Mouse (Mus musculus) olfactory bulb, adult 2 months (tissue): ENCODE measurements around the gene Ric8a. TPM values are rescaled to one million over a fixed set of nuclear protein-coding genes. Genes with fewer than 3 reads are reported as not detected.

Source experiments
- H3K27ac ChIP-seq: fragments of 200-500 bp; 2 replicates; pipeline ENCODE4 v1.5.1; 2012; ENCODE audit warnings: low read depth, low read length; ENCODE audit not compliant: insufficient read depth
- H3K4me1 ChIP-seq: fragments of 200-500 bp; 2 replicates; pipeline ENCODE4 v1.6.1; 2012; ENCODE audit warnings: low read length; ENCODE audit not compliant: control insufficient read depth, insufficient read depth
- H3K4me3 ChIP-seq: fragments of 200-500 bp; 2 replicates; pipeline ENCODE4 v1.5.1; 2012; ENCODE audit warnings: mild to moderate bottlenecking, low read depth, low read length, moderate library complexity; ENCODE audit not compliant: insufficient read depth
- CTCF ChIP-seq: fragments of 200-500 bp; IDR thresholded peaks from 2 replicates; pipeline ENCODE4 v1.5.1; 2012; ENCODE audit warnings: low read depth, mild to moderate bottlenecking, low read length, moderate library complexity; ENCODE audit not compliant: insufficient read depth
- POLR2A ChIP-seq: fragments of 200-500 bp; IDR thresholded peaks from 2 replicates; pipeline ENCODE4 v1.6.1; 2012; ENCODE audit warnings: mild to moderate bottlenecking, low read depth, low read length, moderate library complexity; ENCODE audit not compliant: insufficient read depth
- WGBS: fragments of 180-500 bp; shearing (Covaris S2); methylation state at CpG from one replicate; pipeline ENCODE4 v1.1.7; 2018; 5-methylcytosine and 5-hydroxymethylcytosine counted together
- polyA plus RNA-seq: library from polyadenylated mRNA; stranded (reverse); fragments of >200 nt; gene quantifications from 2 replicates; pipeline ENCODE4 v1.2.4, GENCODE M21; 2012; ENCODE audit warnings: low replicate concordance; ENCODE audit not compliant: missing spikeins, insufficient read depth, insufficient read length

The Ric8a gene
- polyA plus RNA-seq, 1 experiment: not detected

GRCm38 (mm10) chr7:140855181-140855580, 1.6 kb upstream of the Ric8a start:
- no peak for TF ChIP-seq CTCF
- no peak for TF ChIP-seq POLR2A
- Histone ChIP-seq H3K4me3 (peak overlapping the region; percentile 71; the same call in 1 of the 2 replicates), H3K4me1 (peaks cover 32% of the 10 kb centered on the region), H3K27ac (no peak overlapping the region)
- WGBS: 65% methylated on average over 9 of the region's 9 CpGs

GRCm38 (mm10) chr7:140855860-140856784, 635 bp upstream of the Ric8a start, which contains the start of gene Gm45785:
Gene Gm45785 (minus strand): TSS chr7:140856331.
- peak within 1 kb of the TSS; percentile 71 for H3K4me3 ChIP-seq
- under 1% methylated on average over 51 of the region's 51 CpGs for WGBS
- peak within 1 kb of the TSS; percentile 68 for H3K27ac ChIP-seq
- peak; percentile 55; the same call in 1 of the 2 replicates for TF ChIP-seq POLR2A
- TF ChIP-seq CTCF: no peak
- peaks cover 32% of the 10 kb centered on the region for H3K4me1 ChIP-seq

DNA sequence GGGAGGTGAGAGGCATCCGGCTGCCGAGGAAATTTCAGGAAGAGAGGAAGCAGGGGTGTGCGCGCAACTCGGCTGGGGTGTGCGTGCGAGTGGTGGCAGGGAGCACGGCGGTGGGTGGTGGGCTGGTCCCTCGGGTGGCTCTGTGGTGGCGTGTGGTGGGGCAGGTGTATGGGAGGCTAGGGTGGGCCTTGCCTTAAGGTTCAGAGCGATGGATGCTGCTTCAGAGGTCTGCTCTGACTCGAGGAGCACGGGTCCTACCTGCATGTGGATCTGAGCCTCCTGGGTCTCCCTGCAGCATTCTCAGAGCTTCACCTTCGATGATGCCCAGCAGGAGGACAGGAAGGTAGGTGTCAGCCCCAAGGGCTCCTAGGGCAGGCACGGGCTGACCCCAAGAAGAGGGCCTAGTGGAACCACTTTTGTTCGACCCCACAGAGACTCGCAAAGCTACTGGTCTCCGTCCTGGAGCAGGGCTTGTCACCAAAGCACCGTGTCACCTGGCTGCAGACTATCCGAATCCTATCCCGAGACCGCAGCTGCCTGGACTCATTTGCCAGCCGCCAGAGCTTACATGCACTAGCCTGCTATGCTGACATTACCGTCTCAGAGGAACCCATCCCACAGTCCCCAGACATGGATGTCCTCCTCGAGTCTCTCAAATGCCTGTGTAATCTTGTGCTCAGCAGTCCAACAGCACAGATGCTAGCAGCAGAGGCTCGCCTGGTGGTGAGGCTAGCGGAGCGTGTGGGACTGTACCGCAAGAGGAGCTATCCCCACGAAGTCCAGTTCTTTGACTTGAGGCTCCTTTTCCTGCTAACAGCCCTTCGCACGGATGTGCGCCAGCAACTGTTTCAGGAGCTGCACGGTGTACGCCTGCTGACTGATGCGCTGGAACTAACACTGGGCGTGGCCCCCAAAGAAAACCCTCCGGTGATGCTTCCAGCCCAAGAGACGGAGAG, 1.1 kb downstream of the Ric8a start, which contains the start of gene Bet1l:
Gene Bet1l, minus strand, starts transcription at position 28 of the 956 bp plus-strand sequence.
- TF ChIP-seq CTCF (no peak), POLR2A (no peak)
- peak within 1 kb of the TSS; percentile 68 for H3K27ac ChIP-seq
- 25% methylated on average over 40 of the region's 40 CpGs for WGBS
- peaks cover 32% of the 10 kb centered on the region for H3K4me1 ChIP-seq
- H3K4me3 ChIP-seq: peak within 1 kb of the TSS; percentile 71

GRCm38 (mm10) chr7:140858746-140859145, 2.0 kb downstream of the Ric8a start:
- no peak overlapping the region for H3K27ac ChIP-seq
- H3K4me1 ChIP-seq: peaks cover 32% of the 10 kb centered on the region
- WGBS: 94% methylated on average over 8 of the region's 8 CpGs
- peak overlapping the region; percentile 71; the same call in 1 of the 2 replicates for H3K4me3 ChIP-seq
- no peak for TF ChIP-seq POLR2A
- no peak for TF ChIP-seq CTCF

DNA sequence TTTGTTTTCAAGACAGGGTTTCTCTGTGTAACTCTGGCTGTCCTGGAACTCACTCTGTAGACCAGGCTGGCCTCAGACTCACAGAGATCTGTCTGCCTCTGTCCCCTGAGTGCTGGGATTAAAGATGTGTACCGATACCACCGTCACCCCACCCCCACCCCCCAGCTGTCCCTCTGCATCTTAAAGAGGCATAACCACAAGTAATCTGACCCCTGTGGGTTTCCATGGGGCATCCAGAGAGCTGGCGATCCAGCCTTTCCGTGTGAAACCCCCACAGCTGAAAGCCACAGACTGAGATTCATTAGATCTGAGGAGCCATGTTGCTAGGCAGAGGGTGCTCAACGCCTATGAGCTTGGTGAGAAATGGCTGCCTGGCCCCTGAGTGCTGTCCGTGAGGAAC, 3.2 kb downstream of the Ric8a start:
- Histone ChIP-seq H3K4me1 (peaks cover 29% of the 10 kb centered on the region), H3K4me3 (no peak overlapping the region), H3K27ac (no peak overlapping the region)
- 79% methylated on average over 6 of the region's 6 CpGs for WGBS
- TF ChIP-seq POLR2A (no peak), CTCF (no peak)

GRCm38 (mm10) chr7:140860728-140861127, 4.0 kb downstream of the Ric8a start:
- WGBS: 86% methylated on average over 5 of the region's 5 CpGs
- TF ChIP-seq CTCF (no peak), POLR2A (no peak)
- H3K4me1 ChIP-seq: peaks cover 22% of the 10 kb centered on the region
- no peak overlapping the region for H3K27ac ChIP-seq
- no peak overlapping the region for H3K4me3 ChIP-seq

DNA sequence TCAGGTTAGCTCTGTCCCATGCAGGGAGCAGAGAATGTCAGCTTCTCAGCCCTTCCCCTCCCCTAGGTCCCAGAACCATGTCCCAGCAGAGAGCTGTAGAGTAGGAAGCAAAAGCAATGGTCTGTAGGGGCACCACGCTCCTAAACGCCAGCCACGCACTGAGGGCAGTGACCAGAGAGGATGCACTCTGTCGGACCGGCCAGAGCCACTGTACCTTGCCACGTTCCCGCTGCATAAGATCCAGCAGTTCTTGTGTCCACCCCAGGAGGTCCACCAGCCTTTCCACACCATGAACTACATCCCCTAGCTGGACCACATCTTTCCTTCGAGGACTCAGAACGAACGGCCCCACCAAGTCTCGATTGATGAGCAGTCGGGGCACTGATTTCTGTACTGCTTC, 8.0 kb downstream of the Ric8a start:
- TF ChIP-seq POLR2A: no peak
- no peak for TF ChIP-seq CTCF
- Histone ChIP-seq H3K27ac (no peak overlapping the region), H3K4me1 (no peaks in the 10 kb centered on the region; the same call in 1 of the 2 replicates), H3K4me3 (no peak overlapping the region)
- 86% methylated on average over 12 of the region's 12 CpGs for WGBS

- 59% methylated on average over 4 of the region's 4 CpGs for WGBS
- Histone ChIP-seq H3K4me3 (no peak overlapping the region), H3K4me1 (no peaks in the 10 kb centered on the region; the same call in 1 of the 2 replicates), H3K27ac (no peak overlapping the region)
- TF ChIP-seq POLR2A (no peak), CTCF (no peak)
Observed at GRCm38 (mm10) chr7:140874224-140874623, 17.5 kb downstream of the Ric8a start.
